Mouse (Mus musculus) Muller cell, postnatal 12 days (primary cell): ENCODE measurements at regions not wholly inside any gene's neighbourhood (a gene's known extent, or its start where the extent isn't known, plus 50 kb on each side); places are given as distances from the start of the nearest gene placed in this dataset.
"Not testable (repeated sequence)": the region's sequence is repeated elsewhere in the genome, so short reads cannot be mapped to it uniquely, and the experiment has no call there.

Experiments
- DNase-seq: peaks from one replicate; pipeline ENCODE4 v3.0.0-alpha.2; 2015; ENCODE audit errors: inconsistent ontology term

GRCm38 (mm10) chr3:46771805-46772204 lies 323.8 kb upstream of the Pabpc4l start:
- DNase-seq: peak; percentile 45

DNA sequence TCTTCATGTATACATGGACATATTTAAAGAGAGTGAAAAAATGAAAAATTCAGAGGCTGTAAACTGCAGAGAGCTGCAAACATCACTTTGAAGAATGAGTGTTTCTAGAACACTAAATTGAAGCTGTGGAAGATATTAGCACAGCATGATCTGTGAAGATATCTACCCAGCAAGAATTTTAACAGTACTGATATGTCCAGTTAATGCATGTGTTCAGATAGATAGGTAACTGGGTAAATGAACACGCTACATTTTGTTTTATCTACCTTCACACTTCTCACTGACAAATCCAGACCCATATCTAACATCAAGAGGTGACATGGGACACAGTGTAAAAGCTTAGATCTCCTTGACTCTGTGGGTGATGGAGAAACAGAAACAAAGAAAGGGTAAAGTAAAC lies 316.9 kb upstream of the Pabpc4l start:
- DNase-seq: no peak

GRCm38 (mm10) chr3:46758500-46758899 lies 310.5 kb upstream of the Pabpc4l start:
- no peak for DNase-seq

DNA sequence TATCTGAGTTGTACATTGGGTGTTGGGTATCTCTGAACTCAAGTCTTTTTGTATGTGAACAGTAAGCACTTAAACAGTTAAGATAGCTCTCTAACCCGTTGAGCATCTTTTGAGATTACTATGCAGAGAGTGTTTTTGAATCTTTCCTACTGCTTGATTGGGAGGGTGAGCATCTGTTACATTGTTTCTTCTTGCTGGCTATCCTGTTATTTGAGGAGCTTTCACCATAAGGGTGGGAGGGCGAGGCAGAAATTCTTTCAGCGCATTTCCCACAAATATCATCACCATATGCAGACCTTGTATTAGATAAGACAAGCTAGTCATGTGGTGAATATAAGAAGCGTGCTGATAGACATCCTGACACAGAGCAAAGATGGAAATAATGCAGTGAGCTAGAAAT lies 279.7 kb upstream of the Pabpc4l start:
- no peak for DNase-seq

- no peak for DNase-seq
These were observed 253.6 kb upstream of the Pabpc4l start for GRCm38 (mm10) chr3:46701649-46702048.

DNA sequence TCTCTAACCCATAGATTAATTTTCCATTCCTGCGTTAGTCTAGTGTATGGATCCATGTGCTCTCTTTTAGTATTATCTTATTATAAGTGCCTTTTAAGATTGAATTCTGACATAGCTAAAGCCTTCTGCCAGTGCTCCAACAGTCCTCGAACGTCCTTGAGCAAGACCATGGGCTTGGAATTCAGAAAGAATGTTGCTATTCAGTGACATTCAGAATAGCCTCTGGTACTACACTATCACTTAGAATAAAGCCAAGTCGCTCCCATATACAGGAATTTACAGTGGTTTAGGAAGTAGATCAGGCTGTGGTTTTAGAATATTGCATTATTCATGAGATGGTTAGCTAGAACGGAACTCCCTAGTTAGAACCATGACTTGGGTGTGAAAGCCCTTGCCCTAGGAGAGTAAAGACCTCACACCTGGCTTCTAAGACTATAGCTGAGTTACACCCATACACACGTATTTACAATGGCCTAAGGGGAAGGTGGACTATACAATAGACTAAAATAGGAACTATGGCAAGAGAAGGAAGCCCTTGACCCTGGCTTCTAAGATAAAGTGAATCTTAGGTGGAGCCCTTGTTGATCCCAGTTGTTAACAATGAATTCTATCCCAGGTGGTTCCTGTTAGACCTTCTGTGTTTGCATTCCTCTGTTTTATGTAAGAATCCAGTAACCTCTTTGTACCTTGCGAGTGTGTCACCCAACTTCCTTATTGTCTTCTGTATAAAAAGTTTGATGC lies 239.8 kb upstream of the Pabpc4l start:
- DNase-seq: not testable (repeated sequence)
